Mouse (Mus musculus): ENCODE data around the gene 1520401A03Rik. TPM values are rescaled to one million over a fixed set of nuclear protein-coding genes. Genes with fewer than 3 reads are reported as not detected.
A peak's percentile ranks its signal among the peaks of the same experiment; 100 is the strongest.

1520401A03Rik gene
- polyA plus RNA-seq, 1 experiment = 0.27 TPM

GRCm38 (mm10) chr17:23761155-23761554 is 38.6 kb upstream of the 1520401A03Rik start:
- Histone ChIP-seq H3K4me1 (replicated peaks; ENCODE audit: control insufficient read depth, insufficient read depth, low read length) (no peaks in the 10 kb centered on the region), H3K4me3 (ENCODE audit: control insufficient read depth, insufficient read depth, low read length) (no peak overlapping the region), H3K36me3 (ENCODE audit: control insufficient read depth, insufficient read depth, low read length) (no peaks in the 10 kb centered on the region), H3K27ac (ENCODE audit: control insufficient read depth, insufficient read depth, low read length) (no peak overlapping the region), H3K27me3 (ENCODE audit: control insufficient read depth, insufficient read depth, low read length) (no peaks in the 10 kb centered on the region)
- TF ChIP-seq CTCF (IDR thresholded peaks at IDR 0.05; ENCODE audit: borderline replicate concordance, control insufficient read depth, extremely low read depth, insufficient read depth, low read length, poor library complexity) (no peak), POLR2A (IDR thresholded peaks at IDR 0.05; ENCODE audit: control insufficient read depth, extremely low read depth, insufficient read depth, low read length, poor library complexity) (no peak)
- WGBS = 98% methylated on average over 3 of the region's 3 CpGs
- no peak for DNase-seq

GRCm38 (mm10) chr17:23760231-23760630 is 37.6 kb upstream of the 1520401A03Rik start:
- no peak overlapping the region for H3K4me3 ChIP-seq (ENCODE audit: control insufficient read depth, insufficient read depth, low read length)
- H3K4me1 ChIP-seq (replicated peaks; ENCODE audit: control insufficient read depth, insufficient read depth, low read length) = no peaks in the 10 kb centered on the region
- no peak for DNase-seq
- no peaks in the 10 kb centered on the region for H3K36me3 ChIP-seq (ENCODE audit: control insufficient read depth, insufficient read depth, low read length)
- 95% methylated on average over 9 of the region's 9 CpGs for WGBS
- H3K27me3 ChIP-seq (ENCODE audit: control insufficient read depth, insufficient read depth, low read length) = no peaks in the 10 kb centered on the region
- no peak for TF ChIP-seq POLR2A (IDR thresholded peaks at IDR 0.05; ENCODE audit: control insufficient read depth, extremely low read depth, insufficient read depth, low read length, poor library complexity)
- TF ChIP-seq CTCF (IDR thresholded peaks at IDR 0.05; ENCODE audit: borderline replicate concordance, control insufficient read depth, extremely low read depth, insufficient read depth, low read length, poor library complexity) = no peak
- no peak overlapping the region for H3K27ac ChIP-seq (ENCODE audit: control insufficient read depth, insufficient read depth, low read length)

- DNase-seq = no peak
- no peak for TF ChIP-seq CTCF (IDR thresholded peaks at IDR 0.05; ENCODE audit: borderline replicate concordance, control insufficient read depth, extremely low read depth, insufficient read depth, low read length, poor library complexity)
- no peak for TF ChIP-seq POLR2A (IDR thresholded peaks at IDR 0.05; ENCODE audit: control insufficient read depth, extremely low read depth, insufficient read depth, low read length, poor library complexity)
- Histone ChIP-seq H3K4me1 (replicated peaks; ENCODE audit: control insufficient read depth, insufficient read depth, low read length) (no peaks in the 10 kb centered on the region), H3K36me3 (ENCODE audit: control insufficient read depth, insufficient read depth, low read length) (no peaks in the 10 kb centered on the region), H3K27me3 (ENCODE audit: control insufficient read depth, insufficient read depth, low read length) (no peaks in the 10 kb centered on the region), H3K4me3 (ENCODE audit: control insufficient read depth, insufficient read depth, low read length) (no peak overlapping the region), H3K27ac (ENCODE audit: control insufficient read depth, insufficient read depth, low read length) (no peak overlapping the region)
- WGBS = 95% methylated on average over 8 of the region's 8 CpGs
These were observed 36.2 kb upstream of the 1520401A03Rik start for GRCm38 (mm10) chr17:23758801-23759200.

DNA sequence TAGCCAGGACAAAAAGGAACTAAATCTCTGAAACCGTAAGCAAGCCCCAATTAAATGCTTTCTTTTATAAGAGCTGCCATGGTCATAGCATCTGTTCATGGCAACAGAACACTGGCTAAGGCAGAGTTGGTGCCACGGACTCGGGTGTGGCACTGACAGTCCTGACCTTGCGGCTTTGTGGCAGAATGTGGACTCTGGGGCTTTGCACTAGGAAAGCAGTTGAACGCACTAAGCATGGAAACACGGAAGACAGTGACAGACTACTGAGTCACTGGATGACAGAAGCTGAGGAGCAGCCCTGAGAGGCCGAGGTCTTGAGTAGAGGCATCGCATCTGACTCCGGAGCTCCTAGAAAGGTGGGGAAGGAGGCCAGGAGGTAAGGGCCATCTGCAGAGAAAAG is 35.0 kb upstream of the 1520401A03Rik start:
- H3K27ac ChIP-seq (ENCODE audit: control insufficient read depth, insufficient read depth, low read length) = no peak overlapping the region
- no peak for DNase-seq
- no peak overlapping the region for H3K4me3 ChIP-seq (ENCODE audit: control insufficient read depth, insufficient read depth, low read length)
- H3K27me3 ChIP-seq (ENCODE audit: control insufficient read depth, insufficient read depth, low read length) = no peaks in the 10 kb centered on the region
- no peak for TF ChIP-seq POLR2A (IDR thresholded peaks at IDR 0.05; ENCODE audit: control insufficient read depth, extremely low read depth, insufficient read depth, low read length, poor library complexity)
- no peak for TF ChIP-seq CTCF (IDR thresholded peaks at IDR 0.05; ENCODE audit: borderline replicate concordance, control insufficient read depth, extremely low read depth, insufficient read depth, low read length, poor library complexity)
- H3K36me3 ChIP-seq (ENCODE audit: control insufficient read depth, insufficient read depth, low read length) = no peaks in the 10 kb centered on the region
- WGBS = 95% methylated on average over 9 of the region's 9 CpGs
- H3K4me1 ChIP-seq (replicated peaks; ENCODE audit: control insufficient read depth, insufficient read depth, low read length) = no peaks in the 10 kb centered on the region

DNA sequence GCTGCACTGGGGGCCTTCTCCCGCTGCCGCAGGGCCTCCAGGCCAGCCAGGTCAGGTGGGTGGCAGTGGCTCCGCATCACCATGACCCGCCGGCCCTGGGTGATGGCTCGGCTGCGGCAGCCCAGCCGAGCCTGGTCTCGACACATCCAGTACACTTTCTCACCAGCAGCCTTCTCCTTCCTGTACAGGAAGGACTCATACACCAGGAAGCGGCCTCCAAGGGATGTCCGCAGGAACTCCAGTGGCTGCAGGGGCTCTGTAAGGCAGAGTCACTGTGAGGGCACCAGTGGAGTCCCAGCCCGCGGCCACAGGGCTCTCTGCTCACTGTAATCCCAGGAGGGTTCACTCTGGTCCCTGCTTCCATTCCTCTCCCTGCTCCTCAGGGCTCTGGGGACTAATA is 33.1 kb upstream of the 1520401A03Rik start:
- no peak for DNase-seq
- Histone ChIP-seq H3K4me1 (replicated peaks; ENCODE audit: control insufficient read depth, insufficient read depth, low read length) (no peaks in the 10 kb centered on the region), H3K36me3 (ENCODE audit: control insufficient read depth, insufficient read depth, low read length) (no peaks in the 10 kb centered on the region), H3K27ac (ENCODE audit: control insufficient read depth, insufficient read depth, low read length) (no peak overlapping the region), H3K4me3 (ENCODE audit: control insufficient read depth, insufficient read depth, low read length) (no peak overlapping the region), H3K27me3 (ENCODE audit: control insufficient read depth, insufficient read depth, low read length) (no peaks in the 10 kb centered on the region)
- 93% methylated on average over 13 of the region's 13 CpGs for WGBS
- TF ChIP-seq CTCF (IDR thresholded peaks at IDR 0.05; ENCODE audit: borderline replicate concordance, control insufficient read depth, extremely low read depth, insufficient read depth, low read length, poor library complexity) (no peak), POLR2A (IDR thresholded peaks at IDR 0.05; ENCODE audit: control insufficient read depth, extremely low read depth, insufficient read depth, low read length, poor library complexity) (no peak)

- Histone ChIP-seq H3K4me1 (replicated peaks; ENCODE audit: control insufficient read depth, insufficient read depth, low read length) (peaks cover 22% of the 10 kb centered on the region), H3K27me3 (ENCODE audit: control insufficient read depth, insufficient read depth, low read length) (peaks cover 8% of the 10 kb centered on the region), H3K36me3 (ENCODE audit: control insufficient read depth, insufficient read depth, low read length) (no peaks in the 10 kb centered on the region), H3K27ac (ENCODE audit: control insufficient read depth, insufficient read depth, low read length) (no peak overlapping the region), H3K4me3 (ENCODE audit: control insufficient read depth, insufficient read depth, low read length) (peak overlapping the region; percentile 36)
- 86% methylated on average over 11 of the region's 11 CpGs for whole genome bisulfite sequencing
- no peak for DNase-seq
- TF ChIP-seq POLR2A (IDR thresholded peaks at IDR 0.05; ENCODE audit: control insufficient read depth, extremely low read depth, insufficient read depth, low read length, poor library complexity) = no peak
- no peak for TF ChIP-seq CTCF (IDR thresholded peaks at IDR 0.05; ENCODE audit: borderline replicate concordance, control insufficient read depth, extremely low read depth, insufficient read depth, low read length, poor library complexity)
These were observed 27.0 kb upstream of the 1520401A03Rik start for GRCm38 (mm10) chr17:23749400-23750191.
